Mouse (Mus musculus) intestine, embryonic 15.5 days (tissue): ENCODE measurements at regions not wholly inside any gene's neighbourhood (a gene's known extent, or its start where the extent isn't known, plus 50 kb on each side); places are given as distances from the start of the nearest gene placed in this dataset.
"Not testable (repeated sequence)": the region's sequence is repeated elsewhere in the genome, so short reads cannot be mapped to it uniquely, and the experiment has no call there.

Experiments
- ATAC-seq: fragments of 200-750 bp; cut with Nextera tagmentation; 2 replicates; pipeline ENCODE4 v1.8.0; 2017; ENCODE audit warnings: moderate TSS enrichment, moderate library complexity
- H3K27ac ChIP-seq: fragments of 300-500 bp; sonication (generic); 2 replicates; pipeline ENCODE4 v1.5.1; 2015; ENCODE audit warnings: mild to moderate bottlenecking, inconsistent platforms
- H3K27me3 ChIP-seq: fragments of 300-500 bp; sonication (generic); replicated peaks from 2 replicates; pipeline ENCODE4 v1.6.1; 2015; ENCODE audit warnings: inconsistent platforms
- H3K36me3 ChIP-seq: fragments of 300-500 bp; sonication (generic); 2 replicates; pipeline ENCODE4 v1.6.1; 2015; ENCODE audit warnings: inconsistent platforms
- H3K4me1 ChIP-seq: fragments of 300-500 bp; sonication (generic); replicated peaks from 2 replicates; pipeline ENCODE4 v1.6.1; 2015; ENCODE audit warnings: inconsistent platforms
- H3K4me2 ChIP-seq: fragments of 300-500 bp; sonication (generic); replicated peaks from 2 replicates; pipeline ENCODE4 v1.6.1; 2015; ENCODE audit warnings: mild to moderate bottlenecking, inconsistent platforms
- H3K4me3 ChIP-seq: fragments of 300-500 bp; sonication (generic); replicated peaks from 2 replicates; pipeline ENCODE4 v1.5.1; 2015; ENCODE audit warnings: inconsistent platforms
- H3K9ac ChIP-seq: fragments of 300-500 bp; sonication (generic); 2 replicates; pipeline ENCODE4 v1.6.1; 2015; ENCODE audit warnings: inconsistent platforms
- H3K9me3 ChIP-seq: fragments of 300-500 bp; sonication (generic); 2 replicates; pipeline ENCODE4 v1.6.1; 2016; ENCODE audit warnings: inconsistent platforms
- WGBS: fragments of 180-500 bp; shearing (Covaris S2); methylation state at CpG from one replicate; pipeline ENCODE4 v1.1.7; 2015; 5-methylcytosine and 5-hydroxymethylcytosine counted together

- WGBS, result 91% methylated on average over 2 of the region's 2 CpGs
- no peaks in the 10 kb centered on the region for H3K4me1 ChIP-seq
- H3K9ac ChIP-seq, result no peak overlapping the region
- no peaks in the 10 kb centered on the region for H3K36me3 ChIP-seq
- no peak for ATAC-seq
- no peak overlapping the region for H3K4me3 ChIP-seq
- H3K27ac ChIP-seq, result no peak overlapping the region
- H3K27me3 ChIP-seq, result no peaks in the 10 kb centered on the region
- no peak overlapping the region for H3K4me2 ChIP-seq
- no peaks in the 10 kb centered on the region for H3K9me3 ChIP-seq
These were observed 493.2 kb upstream of the N6amt1 start for GRCm38 (mm10) chr16:86860828-86861227.

GRCm38 (mm10) chr16:86855891-86856290, 498.1 kb upstream of the N6amt1 start:
- WGBS, result 60% methylated on average over 2 of the region's 2 CpGs
- Histone ChIP-seq H3K36me3 (no peaks in the 10 kb centered on the region), H3K4me3 (no peak overlapping the region), H3K9me3 (no peaks in the 10 kb centered on the region), H3K9ac (no peak overlapping the region), H3K27ac (no peak overlapping the region), H3K27me3 (no peaks in the 10 kb centered on the region), H3K4me2 (no peak overlapping the region), H3K4me1 (no peaks in the 10 kb centered on the region)
- peak; percentile 93 for ATAC-seq

- Histone ChIP-seq H3K9me3 (no peaks in the 10 kb centered on the region), H3K4me1 (no peaks in the 10 kb centered on the region), H3K36me3 (no peaks in the 10 kb centered on the region), H3K4me3 (no peak overlapping the region), H3K9ac (no peak overlapping the region), H3K27ac (no peak overlapping the region), H3K27me3 (no peaks in the 10 kb centered on the region), H3K4me2 (no peak overlapping the region)
- WGBS, result 55% methylated on average over 4 of the region's 4 CpGs
- peak; percentile 60 for ATAC-seq
These were observed 498.7 kb upstream of the N6amt1 start for GRCm38 (mm10) chr16:86855312-86855711.

- Histone ChIP-seq H3K4me3 (no peak overlapping the region), H3K36me3 (no peaks in the 10 kb centered on the region), H3K9me3 (no peaks in the 10 kb centered on the region), H3K9ac (no peak overlapping the region), H3K27ac (no peak overlapping the region), H3K4me1 (no peaks in the 10 kb centered on the region), H3K4me2 (no peak overlapping the region), H3K27me3 (no peaks in the 10 kb centered on the region)
- WGBS, result 70% methylated on average over 1 of the region's 1 CpGs
- ATAC-seq, result no peak
These were observed 500.6 kb upstream of the N6amt1 start for GRCm38 (mm10) chr16:86853398-86853797.

- Histone ChIP-seq H3K27ac (no peak overlapping the region), H3K27me3 (no peaks in the 10 kb centered on the region), H3K9ac (no peak overlapping the region), H3K4me1 (no peaks in the 10 kb centered on the region; the same call in 1 of the 2 replicates), H3K4me3 (no peak overlapping the region), H3K9me3 (no peaks in the 10 kb centered on the region), H3K4me2 (no peak overlapping the region), H3K36me3 (no peaks in the 10 kb centered on the region)
- WGBS, result 31% methylated on average over 6 of the region's 6 CpGs
- peak; percentile 61 for ATAC-seq
These were observed 515.3 kb upstream of the N6amt1 start for GRCm38 (mm10) chr16:86838457-86839337.

GRCm38 (mm10) chr16:86827645-86828044, 526.3 kb upstream of the N6amt1 start:
- Histone ChIP-seq H3K4me3 (no peak overlapping the region), H3K27ac (no peak overlapping the region), H3K9ac (no peak overlapping the region), H3K4me2 (no peak overlapping the region), H3K9me3 (no peaks in the 10 kb centered on the region), H3K4me1 (no peaks in the 10 kb centered on the region), H3K36me3 (no peaks in the 10 kb centered on the region), H3K27me3 (no peaks in the 10 kb centered on the region)
- 29% methylated on average over 1 of the region's 1 CpGs for WGBS
- ATAC-seq, result no peak

- no peak for ATAC-seq
These were observed 527.3 kb upstream of the N6amt1 start for GRCm38 (mm10) chr16:86826641-86827040.

GRCm38 (mm10) chr16:86823496-86823895, 530.5 kb upstream of the N6amt1 start:
- Histone ChIP-seq H3K9ac (no peak overlapping the region), H3K27ac (no peak overlapping the region), H3K9me3 (no peaks in the 10 kb centered on the region), H3K27me3 (no peaks in the 10 kb centered on the region), H3K4me1 (no peaks in the 10 kb centered on the region), H3K4me2 (no peak overlapping the region), H3K4me3 (no peak overlapping the region), H3K36me3 (no peaks in the 10 kb centered on the region)
- no peak for ATAC-seq
- WGBS, result 57% methylated on average over 1 of the region's 1 CpGs

More at GRCm38 (mm10) chr16:86826641-86827040, 527.3 kb upstream of the N6amt1 start:
- H3K9me3 ChIP-seq, result no peaks in the 10 kb centered on the region
- no peak overlapping the region for H3K4me2 ChIP-seq
- no peak overlapping the region for H3K27ac ChIP-seq
- H3K4me1 ChIP-seq, result no peaks in the 10 kb centered on the region
- no peaks in the 10 kb centered on the region for H3K36me3 ChIP-seq
- 67% methylated on average over 4 of the region's 4 CpGs for WGBS
- no peak overlapping the region for H3K4me3 ChIP-seq
- H3K27me3 ChIP-seq, result no peaks in the 10 kb centered on the region
- no peak overlapping the region for H3K9ac ChIP-seq

- no peak for ATAC-seq
- Histone ChIP-seq H3K9me3 (no peaks in the 10 kb centered on the region), H3K36me3 (no peaks in the 10 kb centered on the region), H3K9ac (no peak overlapping the region), H3K4me3 (no peak overlapping the region), H3K27me3 (no peaks in the 10 kb centered on the region), H3K4me2 (no peak overlapping the region), H3K4me1 (peaks cover 5% of the 10 kb centered on the region; the same call in 1 of the 2 replicates), H3K27ac (no peak overlapping the region)
- WGBS, result 88% methylated on average over 2 of the region's 2 CpGs
These were observed 532.4 kb upstream of the N6amt1 start for GRCm38 (mm10) chr16:86821586-86821985.

- not testable (repeated sequence) for H3K27me3 ChIP-seq, ATAC-seq, H3K36me3 ChIP-seq, H3K4me1 ChIP-seq, H3K9me3 ChIP-seq, H3K4me2 ChIP-seq, H3K27ac ChIP-seq, H3K4me3 ChIP-seq, H3K9ac ChIP-seq
- 69% methylated on average over 1 of the region's 1 CpGs for WGBS
These were observed 535.3 kb upstream of the N6amt1 start for GRCm38 (mm10) chr16:86818639-86819038.

GRCm38 (mm10) chr16:86816763-86817593, 537.0 kb upstream of the N6amt1 start:
- H3K4me1 ChIP-seq, result peaks cover 5% of the 10 kb centered on the region; the same call in 1 of the 2 replicates
- H3K27me3 ChIP-seq, result no peaks in the 10 kb centered on the region
- H3K9me3 ChIP-seq, result no peaks in the 10 kb centered on the region
- no peaks in the 10 kb centered on the region for H3K36me3 ChIP-seq
- no peak overlapping the region for H3K9ac ChIP-seq
- H3K27ac ChIP-seq, result peak overlapping the region; percentile 66
- 20% methylated on average over 8 of the region's 8 CpGs for WGBS
- H3K4me3 ChIP-seq, result no peak overlapping the region
- peak; percentile 98 for ATAC-seq
- peak overlapping the region; percentile 44 for H3K4me2 ChIP-seq

GRCm38 (mm10) chr16:86816006-86816405, 538.0 kb upstream of the N6amt1 start:
- H3K4me1 ChIP-seq, result peaks cover 5% of the 10 kb centered on the region; the same call in 1 of the 2 replicates
- no peak overlapping the region for H3K4me3 ChIP-seq
- no peaks in the 10 kb centered on the region for H3K36me3 ChIP-seq
- 54% methylated on average over 2 of the region's 2 CpGs for WGBS
- H3K4me2 ChIP-seq, result no peak overlapping the region
- ATAC-seq, result 0 out of 2 replicates have a peak, but pooled peaks have one; percentile 6
- H3K27me3 ChIP-seq, result no peaks in the 10 kb centered on the region
- no peaks in the 10 kb centered on the region for H3K9me3 ChIP-seq
- no peak overlapping the region for H3K9ac ChIP-seq
- no peak overlapping the region for H3K27ac ChIP-seq
